Mouse (Mus musculus): ENCODE data around the gene Bst2. TPM values are rescaled to one million over a fixed set of nuclear protein-coding genes. Genes with fewer than 3 reads are reported as not detected.
"Not testable (repeated sequence)": the region's sequence is repeated elsewhere in the genome, so short reads cannot be mapped to it uniquely, and the experiment has no call there.

The Bst2 gene
- total RNA-seq, 1 experiment from 2014 or later: 7.6 TPM

DNA sequence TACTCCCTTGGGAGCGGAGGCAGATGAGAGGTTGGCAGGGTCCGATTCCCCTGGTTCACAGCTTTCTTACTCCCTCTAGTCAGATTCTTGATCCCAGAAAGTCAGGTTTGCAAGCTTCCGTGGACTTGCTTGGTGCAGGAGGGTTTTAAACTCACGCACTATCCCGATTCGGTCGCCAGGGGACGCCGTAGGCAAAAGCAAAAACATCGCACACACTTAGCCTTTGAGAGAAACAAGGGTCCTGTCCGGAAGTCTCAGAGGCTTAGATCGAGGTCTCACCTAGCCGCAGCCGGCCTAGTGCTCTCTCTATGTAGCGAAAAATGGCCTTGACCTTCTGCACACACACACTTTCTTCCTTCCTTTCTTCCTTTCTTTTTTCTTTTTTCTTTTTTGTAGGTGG is 24.1 kb upstream of the Bst2 start:
- ATAC-seq (ENCODE audit: extremely low read depth, insufficient number of reproducible peaks, low FRiP score, poor library complexity, severe bottlenecking): peak; percentile 56

DNA sequence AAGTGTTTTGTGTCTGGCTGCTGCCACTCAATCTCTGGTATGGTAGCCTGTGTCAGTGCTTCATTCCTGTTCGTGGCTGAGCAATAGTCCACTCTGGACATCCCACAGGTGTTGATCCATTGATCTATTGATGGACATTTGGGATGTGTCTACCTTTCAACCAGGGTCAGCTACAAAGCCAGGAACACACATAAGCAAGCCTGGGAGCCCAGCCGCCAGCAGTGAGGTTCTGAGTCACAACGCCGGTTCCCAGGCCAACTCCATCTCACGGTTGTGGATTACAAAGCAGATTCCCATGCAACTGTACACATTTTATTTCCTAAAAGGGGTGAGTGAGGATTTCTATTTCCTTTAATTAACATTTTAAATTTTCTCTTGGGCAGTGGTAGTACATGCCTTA is 23.5 kb upstream of the Bst2 start:
- ATAC-seq (ENCODE audit: extremely low read depth, insufficient number of reproducible peaks, low FRiP score, poor library complexity, severe bottlenecking): no peak

DNA sequence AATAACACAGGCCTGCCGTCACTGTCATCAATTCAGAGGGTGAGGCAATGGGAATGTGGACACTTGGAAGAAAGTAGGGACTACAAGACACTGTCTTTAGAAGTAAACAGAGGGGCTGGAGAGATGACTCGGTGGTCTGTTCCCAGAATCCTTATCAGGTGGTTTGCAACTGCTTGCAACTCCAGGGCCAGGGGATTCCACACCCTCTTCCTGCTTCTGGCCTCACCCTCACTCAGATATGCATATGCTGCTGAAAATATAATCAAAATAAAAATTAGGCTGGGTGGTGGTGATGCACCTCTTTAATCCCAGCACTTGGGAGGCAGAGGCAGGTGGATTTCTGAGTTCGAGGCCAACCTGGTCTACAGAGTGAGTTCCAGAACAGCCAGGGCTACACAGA is 22.8 kb upstream of the Bst2 start:
- ATAC-seq (ENCODE audit: extremely low read depth, insufficient number of reproducible peaks, low FRiP score, poor library complexity, severe bottlenecking): no peak

DNA sequence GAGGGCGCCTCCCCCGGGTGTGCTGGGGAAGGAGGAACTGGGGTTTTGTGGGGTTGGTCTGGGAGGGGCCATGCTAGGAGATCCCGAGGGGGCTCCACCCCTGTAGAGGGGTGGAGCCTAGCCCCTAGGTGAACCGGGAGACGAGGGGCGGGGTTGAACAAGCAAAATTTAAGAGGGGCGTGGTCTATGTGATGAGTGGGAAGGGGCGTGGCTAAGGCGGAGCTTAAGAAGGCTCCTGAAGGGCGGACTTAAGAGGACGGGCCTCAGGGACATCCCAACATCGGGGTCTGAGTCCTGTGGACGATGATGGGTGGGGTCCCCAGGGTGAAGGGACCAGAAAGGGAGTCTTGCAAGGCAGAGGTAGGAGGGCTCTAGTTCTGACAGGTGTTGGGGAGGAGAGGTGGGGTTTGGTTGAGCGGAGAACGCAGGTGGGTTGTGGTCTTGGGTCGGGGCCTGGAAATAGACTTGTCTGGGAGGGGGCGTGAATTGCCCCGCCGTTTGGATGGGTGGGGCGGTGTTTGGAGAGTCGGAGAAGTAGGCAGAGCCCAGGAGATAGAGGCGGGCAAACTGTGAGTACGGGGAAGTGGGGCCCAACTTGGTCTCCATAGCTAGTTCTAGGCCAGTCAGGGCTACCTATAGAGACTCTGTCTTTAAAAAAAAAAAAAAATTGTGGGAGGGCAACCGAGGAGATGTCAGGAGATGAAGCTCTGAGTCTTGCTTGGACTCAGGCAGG is 21.9 kb upstream of the Bst2 start:
- peak; percentile 21 for ATAC-seq (ENCODE audit: extremely low read depth, insufficient number of reproducible peaks, low FRiP score, poor library complexity, severe bottlenecking)

DNA sequence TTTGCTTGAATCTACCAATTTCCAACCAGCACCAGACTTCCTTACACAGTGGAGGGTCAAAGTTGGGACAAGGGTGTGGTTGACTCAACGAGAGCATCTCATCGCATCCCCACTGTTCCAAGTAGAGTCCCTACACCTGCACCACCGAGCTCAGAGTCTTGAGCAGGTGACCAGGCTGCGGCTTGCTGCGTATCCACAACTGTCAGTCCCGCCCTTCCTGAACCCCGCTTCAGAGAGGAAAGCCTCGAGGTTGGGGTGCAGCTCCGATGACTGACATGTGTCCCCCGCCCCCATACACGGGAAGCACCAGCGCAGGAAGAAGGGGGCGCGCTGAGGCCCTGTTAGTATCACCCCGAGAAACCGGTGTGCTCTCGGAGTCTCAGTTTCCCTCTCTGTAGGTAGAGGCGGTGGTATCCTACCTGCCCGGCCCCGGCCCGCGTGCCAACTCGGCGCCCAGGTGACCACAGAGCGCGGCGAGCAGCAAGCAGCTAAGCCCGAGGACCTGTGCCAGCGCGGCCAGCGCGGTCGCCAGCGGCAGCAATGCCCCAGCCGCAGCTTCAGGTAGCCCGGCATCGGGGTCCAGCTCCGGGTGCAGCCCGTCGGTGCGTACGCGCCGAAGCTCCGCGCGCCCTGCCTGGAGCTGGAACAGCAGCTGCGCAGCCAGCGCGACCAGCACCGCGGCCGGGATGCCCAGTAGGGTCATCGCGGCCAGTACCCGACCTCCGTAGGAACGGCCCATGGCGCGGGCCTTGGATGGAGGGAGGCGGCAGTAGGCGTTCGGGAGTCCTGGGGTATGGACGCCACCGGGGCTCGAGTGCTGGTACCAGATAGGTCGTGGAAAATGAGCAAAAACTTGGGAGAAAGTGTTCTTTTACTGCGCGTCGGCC is 21.1 kb upstream of the Bst2 start, which contains the start of gene Tmem221:
Gene Tmem221, minus strand, starts transcription at position 801 of the 887 bp plus-strand sequence.
- no peak for ATAC-seq (ENCODE audit: extremely low read depth, insufficient number of reproducible peaks, low FRiP score, poor library complexity, severe bottlenecking)

- ATAC-seq (ENCODE audit: extremely low read depth, insufficient number of reproducible peaks, low FRiP score, poor library complexity, severe bottlenecking): no peak
These were observed 17.4 kb upstream of the Bst2 start for GRCm38 (mm10) chr8:71554644-71555043.

GRCm38 (mm10) chr8:71554001-71554400 is 16.7 kb upstream of the Bst2 start:
- ATAC-seq (ENCODE audit: extremely low read depth, insufficient number of reproducible peaks, low FRiP score, poor library complexity, severe bottlenecking): no peak

- ATAC-seq (ENCODE audit: extremely low read depth, insufficient number of reproducible peaks, low FRiP score, poor library complexity, severe bottlenecking): no peak
These were observed 15.5 kb upstream of the Bst2 start for GRCm38 (mm10) chr8:71552770-71553169.

DNA sequence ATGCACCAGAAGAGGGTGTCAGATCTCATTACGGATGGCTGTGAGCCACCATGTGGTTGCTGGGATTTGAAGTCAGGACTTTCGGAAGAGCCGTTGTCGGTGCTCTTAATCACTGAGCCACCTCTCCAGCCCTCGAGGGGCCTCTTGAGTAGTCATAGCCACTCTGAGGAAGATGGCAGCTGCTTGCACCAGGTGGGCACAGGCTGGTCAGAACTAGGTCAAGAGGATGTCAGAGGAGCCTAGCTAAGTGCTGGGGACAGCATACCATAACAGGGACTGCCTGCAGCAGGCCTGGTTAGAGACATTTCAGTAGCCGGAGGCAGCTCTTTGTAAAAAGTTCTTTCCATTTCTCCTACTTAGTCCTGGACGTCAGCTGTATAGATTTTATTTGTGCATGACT is 13.5 kb upstream of the Bst2 start:
- ATAC-seq (ENCODE audit: extremely low read depth, insufficient number of reproducible peaks, low FRiP score, poor library complexity, severe bottlenecking): no peak

DNA sequence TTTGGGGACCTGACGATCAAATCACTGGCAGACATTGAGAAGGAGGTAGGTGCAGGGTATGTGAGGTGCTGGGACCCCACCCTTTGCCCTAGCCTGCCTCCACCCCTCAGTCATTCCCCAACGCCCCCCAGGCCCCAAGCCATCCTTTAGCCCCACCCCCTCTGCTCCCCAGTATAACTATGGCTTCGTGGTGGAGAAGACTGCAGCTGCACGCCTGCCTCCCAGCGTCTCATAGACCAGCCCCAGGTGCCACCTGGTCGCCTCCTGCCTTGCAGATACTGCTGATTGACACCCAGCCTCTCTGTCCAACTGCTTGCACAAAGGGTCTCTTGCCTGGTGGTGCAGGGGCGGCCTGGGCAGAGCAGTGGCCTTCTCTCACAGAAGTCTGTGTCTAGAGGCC is 10.3 kb upstream of the Bst2 start:
- no peak for ATAC-seq (ENCODE audit: extremely low read depth, insufficient number of reproducible peaks, low FRiP score, poor library complexity, severe bottlenecking)

- ATAC-seq (ENCODE audit: extremely low read depth, insufficient number of reproducible peaks, low FRiP score, poor library complexity, severe bottlenecking): no peak
These were observed 7.8 kb upstream of the Bst2 start for GRCm38 (mm10) chr8:71545053-71545452.

DNA sequence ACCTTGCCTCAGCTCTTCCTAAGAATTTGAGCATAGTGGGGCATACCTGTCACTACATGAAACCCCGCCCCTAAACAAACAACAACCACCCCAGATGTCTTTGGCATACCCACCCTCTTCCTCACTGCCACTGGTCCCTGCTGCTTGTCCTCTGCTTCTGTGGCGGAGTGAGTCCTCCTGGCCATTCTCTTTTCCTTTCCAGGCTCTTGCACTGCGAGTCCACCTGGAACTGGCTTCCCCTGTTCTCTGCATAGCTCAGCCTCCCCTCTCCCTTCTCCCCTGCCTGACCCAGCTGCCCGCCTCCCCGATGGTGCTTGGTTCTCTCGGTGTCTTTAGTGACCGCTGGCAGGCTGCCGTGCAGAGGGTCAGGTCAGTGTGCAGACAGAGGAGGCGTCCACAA is 6.5 kb upstream of the Bst2 start:
- no peak for ATAC-seq (ENCODE audit: extremely low read depth, insufficient number of reproducible peaks, low FRiP score, poor library complexity, severe bottlenecking)

- peak; percentile 98 for ATAC-seq (ENCODE audit: extremely low read depth, insufficient number of reproducible peaks, low FRiP score, poor library complexity, severe bottlenecking)
These were observed 5.5 kb upstream of the Bst2 start, which contains the start of gene Mvb12a for GRCm38 (mm10) chr8:71542632-71543343. Mvb12a (plus strand) TSS chr8:71542922.

- no peak for ATAC-seq (ENCODE audit: extremely low read depth, insufficient number of reproducible peaks, low FRiP score, poor library complexity, severe bottlenecking)
These were observed 1.6 kb downstream of the Bst2 start for GRCm38 (mm10) chr8:71535663-71536062.

- ATAC-seq (ENCODE audit: extremely low read depth, insufficient number of reproducible peaks, low FRiP score, poor library complexity, severe bottlenecking): no peak
These were observed 2.9 kb downstream of the Bst2 start for GRCm38 (mm10) chr8:71534263-71534810.

DNA sequence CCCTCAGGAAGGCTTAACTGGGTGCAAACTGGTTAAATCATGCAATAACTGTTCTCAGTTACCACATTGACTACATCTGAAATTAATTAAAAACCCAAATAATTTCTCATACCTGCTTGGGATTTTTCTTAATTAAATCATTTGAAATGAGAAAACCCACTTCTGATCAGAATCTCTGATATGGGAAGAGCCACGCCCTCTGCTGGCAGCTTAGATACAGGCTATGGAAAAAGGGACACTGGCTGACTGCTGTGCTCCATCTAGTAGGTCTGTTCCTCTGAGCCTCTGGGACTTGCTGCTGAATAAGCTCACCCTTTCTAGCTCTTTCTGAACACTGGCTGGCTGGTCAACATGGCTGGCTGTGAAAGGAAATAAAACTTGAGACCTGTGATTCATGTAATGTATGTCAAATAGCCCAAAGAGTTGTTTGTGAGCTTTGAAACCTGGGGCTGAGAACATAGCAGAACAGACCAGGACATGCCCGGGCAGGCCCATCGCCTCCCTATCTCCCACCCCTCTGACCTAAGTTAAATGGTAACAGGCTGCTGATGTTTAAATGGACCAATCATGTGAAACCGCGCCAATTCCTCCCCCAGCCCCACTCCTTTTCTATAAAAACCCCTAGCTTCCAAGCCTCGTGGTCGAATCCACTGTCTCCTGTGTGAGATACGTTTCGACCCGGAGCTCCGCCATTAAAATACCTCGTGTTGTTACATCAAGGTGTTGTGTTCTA is 6.4 kb downstream of the Bst2 start:
- ATAC-seq (ENCODE audit: extremely low read depth, insufficient number of reproducible peaks, low FRiP score, poor library complexity, severe bottlenecking): not testable (repeated sequence)

DNA sequence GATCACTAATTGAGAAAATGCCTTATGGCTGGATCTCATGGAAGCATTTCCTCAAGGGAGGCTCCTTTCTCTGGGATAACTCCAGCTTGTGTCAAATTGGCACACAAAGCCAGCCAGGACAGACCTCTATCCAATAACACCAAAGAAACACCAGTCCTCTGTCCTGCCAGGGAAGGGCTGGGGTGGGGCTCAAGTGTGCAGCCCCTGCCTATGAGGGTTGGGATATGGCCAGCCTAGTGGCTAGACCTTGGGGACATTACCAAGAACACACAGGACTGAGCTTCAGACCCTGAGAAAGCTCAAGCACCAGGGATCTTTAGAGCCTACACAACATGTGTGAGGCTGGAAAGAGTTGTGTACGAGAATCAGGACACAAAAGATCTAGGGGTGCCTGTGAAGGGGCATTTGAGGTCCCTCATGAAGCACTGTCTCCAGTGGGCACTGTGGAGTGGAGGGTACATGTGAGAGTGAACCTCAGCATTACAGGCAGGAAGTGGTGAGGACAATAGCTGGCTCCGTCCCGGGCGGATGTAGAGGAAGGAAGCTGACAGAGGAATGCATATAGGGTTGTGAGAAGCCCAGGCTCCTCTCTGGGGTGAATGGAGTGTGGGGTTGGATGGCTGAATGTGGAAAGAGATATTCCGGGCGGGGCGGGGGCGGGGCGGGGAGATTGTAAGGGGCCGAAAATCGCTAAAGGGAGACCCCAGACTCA is 8.7 kb downstream of the Bst2 start:
- peak; percentile 48; the same call in 1 of the 2 replicates for ATAC-seq (ENCODE audit: extremely low read depth, insufficient number of reproducible peaks, low FRiP score, poor library complexity, severe bottlenecking)
